Mouse (Mus musculus) midbrain, postnatal 0 days (tissue): Measurements from ENCODE around the gene Actr1a. TPM values are rescaled to one million over a fixed set of nuclear protein-coding genes. Genes with fewer than 3 reads are reported as not detected.

Experiments used
- ATAC-seq: fragments of 200-750 bp; cut with Nextera tagmentation; 2 replicates; pipeline ENCODE4 v1.8.0; 2017; ENCODE audit warnings: moderate number of reproducible peaks, mild to moderate bottlenecking, moderate TSS enrichment, moderate library complexity; ENCODE audit not compliant: low FRiP score
- DNase-seq: peaks from one replicate; pipeline ENCODE4 v3.0.0-alpha.2; 2015; ENCODE audit warnings: low spot score
- H3K27ac ChIP-seq: fragments of 300-500 bp; sonication (generic); 2 replicates; pipeline ENCODE4 v1.5.1; 2014; ENCODE audit warnings: low read depth, mild to moderate bottlenecking, low read length, mixed read lengths
- H3K27me3 ChIP-seq: fragments of 300-500 bp; sonication (generic); 2 replicates; pipeline ENCODE4 v1.6.1; 2014; ENCODE audit warnings: low read length, control low read depth, mixed read lengths; ENCODE audit not compliant: insufficient read depth
- H3K36me3 ChIP-seq: fragments of 300-500 bp; sonication (generic); 2 replicates; pipeline ENCODE4 v1.6.1; 2014; ENCODE audit warnings: low read length, control low read depth, mixed read lengths; ENCODE audit not compliant: insufficient read depth
- H3K4me1 ChIP-seq: fragments of 300-500 bp; sonication (generic); 2 replicates; pipeline ENCODE4 v1.6.1; 2014; ENCODE audit warnings: mild to moderate bottlenecking, control low read depth, antibody characterized with exemption, low read length, mixed read lengths; ENCODE audit not compliant: insufficient read depth
- H3K4me2 ChIP-seq: fragments of 300-500 bp; sonication (generic); 2 replicates; pipeline ENCODE4 v1.6.1; 2014; ENCODE audit warnings: low read depth, mild to moderate bottlenecking, low read length, mixed read lengths; ENCODE audit not compliant: poor library complexity, severe bottlenecking
- H3K4me3 ChIP-seq: fragments of 300-500 bp; sonication (generic); 2 replicates; pipeline ENCODE4 v1.5.1; 2014; ENCODE audit warnings: low read depth, mild to moderate bottlenecking, low read length, moderate library complexity
- H3K9ac ChIP-seq: fragments of 300-500 bp; sonication (generic); replicated peaks from 2 replicates; pipeline ENCODE4 v1.6.1; 2014; ENCODE audit warnings: mild to moderate bottlenecking, low read length, moderate library complexity, mixed read lengths; ENCODE audit not compliant: poor library complexity, severe bottlenecking
- H3K9me3 ChIP-seq: fragments of 300-500 bp; sonication (generic); 2 replicates; pipeline ENCODE4 v1.6.1; 2016; ENCODE audit warnings: low read length, control low read depth
- CTCF ChIP-seq: IDR thresholded peaks from 2 replicates; pipeline ENCODE4 v1.5.1; 2016; ENCODE audit warnings: antibody characterized with exemption, mild to moderate bottlenecking
- WGBS: fragments of 180-500 bp; shearing (Covaris S2); extraction: QIAGEN DNeasy Blood & Tissue Kit; methylation state at CpG from one replicate; pipeline ENCODE4 v1.1.7; 2014; 5-methylcytosine and 5-hydroxymethylcytosine counted together
- polyA plus RNA-seq: library from polyadenylated mRNA; unstranded; fragments of >200 nt; fragmentation: Nextera tagmentation; extraction: Ambion mirVana; gene quantifications from 2 replicates; pipeline ENCODE4 v1.2.1, GENCODE M21; 2015
- total RNA-seq: library from RNA; depleted of rRNA; stranded (reverse); fragments of >200 nt; gene quantifications from 2 replicates; pipeline ENCODE4 v1.2.3, GENCODE M21; 2014

The Actr1a gene
- total and polyA plus RNA-seq, 2 experiments from 2014 or later: 327 to 356 TPM

- DNase-seq (no peak), ATAC-seq (no peak)
- Histone ChIP-seq H3K4me3 (no peak overlapping the region), H3K36me3 (no peaks in the 10 kb centered on the region), H3K9ac (no peak overlapping the region), H3K4me2 (no peak overlapping the region), H3K27me3 (no peaks in the 10 kb centered on the region), H3K4me1 (peaks cover 5% of the 10 kb centered on the region; the same call in 1 of the 2 replicates), H3K9me3 (no peaks in the 10 kb centered on the region), H3K27ac (no peak overlapping the region)
- TF ChIP-seq CTCF: no peak
- WGBS: 58% methylated on average over 7 of the region's 7 CpGs
Measured at GRCm38 (mm10) chr19:46433712-46434111, 38.2 kb upstream of the Actr1a start.

DNA sequence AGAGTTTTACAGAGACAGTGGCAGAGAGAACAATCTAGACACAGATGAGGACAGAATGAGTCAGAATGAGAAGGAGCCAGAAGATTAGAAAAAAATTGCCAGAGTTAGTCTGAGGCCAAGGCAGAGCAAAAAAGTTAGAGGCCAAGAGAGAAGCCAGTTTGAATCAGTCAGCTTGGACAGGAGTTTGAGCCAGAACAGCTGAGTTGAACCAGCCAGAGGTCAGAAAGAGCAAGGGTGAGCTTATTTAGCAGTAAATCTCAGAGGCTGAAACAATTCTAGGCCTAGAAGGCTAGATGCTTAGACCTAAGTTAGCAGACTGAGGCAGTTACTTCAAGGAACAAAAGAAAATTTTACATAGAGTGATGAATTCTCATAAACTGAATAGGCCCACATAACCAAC is 33.7 kb upstream of the Actr1a start:
- Histone ChIP-seq H3K4me2 (no peak overlapping the region), H3K27ac (no peak overlapping the region), H3K4me1 (no peaks in the 10 kb centered on the region), H3K4me3 (no peak overlapping the region), H3K27me3 (no peaks in the 10 kb centered on the region), H3K36me3 (no peaks in the 10 kb centered on the region), H3K9ac (no peak overlapping the region), H3K9me3 (no peaks in the 10 kb centered on the region)
- no peak for ATAC-seq
- no peak for DNase-seq
- no peak for TF ChIP-seq CTCF

DNA sequence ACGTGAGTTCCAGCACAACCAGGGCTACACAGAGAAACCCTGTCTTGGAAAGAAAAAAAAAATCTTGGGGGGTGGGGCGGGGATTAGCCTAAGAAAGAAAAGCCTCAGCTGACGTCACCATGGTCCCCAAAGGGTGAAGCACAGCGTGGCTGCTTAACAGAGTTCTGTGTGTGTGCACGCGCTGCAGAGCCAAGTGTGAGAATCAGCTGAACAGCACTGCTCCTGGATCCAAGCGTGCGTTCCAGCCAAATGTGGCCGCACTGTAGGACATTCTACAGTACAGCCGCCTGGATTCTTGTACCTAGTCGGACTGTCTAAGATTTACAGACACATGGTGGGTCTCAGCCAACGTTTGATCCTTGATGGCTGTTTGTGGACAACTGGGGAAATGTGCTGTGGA is 30.9 kb upstream of the Actr1a start:
- WGBS: 53% methylated on average over 12 of the region's 12 CpGs
- Histone ChIP-seq H3K4me1 (no peaks in the 10 kb centered on the region), H3K9me3 (no peaks in the 10 kb centered on the region), H3K4me2 (no peak overlapping the region), H3K4me3 (no peak overlapping the region), H3K9ac (no peak overlapping the region), H3K36me3 (no peaks in the 10 kb centered on the region), H3K27me3 (no peaks in the 10 kb centered on the region), H3K27ac (no peak overlapping the region)
- ATAC-seq: no peak
- TF ChIP-seq CTCF: no peak
- peak; percentile 41 for DNase-seq

DNA sequence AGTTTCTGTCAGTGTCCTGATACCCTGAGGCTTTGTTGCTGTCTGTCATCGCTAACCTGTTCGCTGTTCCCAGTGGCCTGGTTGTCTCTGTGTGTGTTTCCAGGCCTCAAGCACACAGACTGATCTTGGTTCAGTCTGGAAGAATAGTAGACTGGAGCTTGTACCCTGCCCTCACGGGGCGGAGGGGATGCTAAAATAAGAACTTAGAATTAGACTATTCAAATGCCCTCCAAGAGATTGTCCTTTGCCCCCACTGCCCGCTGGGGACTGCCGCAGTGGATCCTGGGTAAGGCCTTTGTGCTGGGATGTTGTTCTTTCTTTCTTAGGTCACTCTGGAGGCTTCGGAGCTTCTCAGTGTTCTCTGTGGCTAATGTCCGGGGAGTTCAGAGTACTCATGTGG is 29.7 kb upstream of the Actr1a start:
- H3K9me3 ChIP-seq: no peaks in the 10 kb centered on the region
- no peak overlapping the region for H3K4me3 ChIP-seq
- H3K4me2 ChIP-seq: no peak overlapping the region
- DNase-seq: no peak
- no peak overlapping the region for H3K9ac ChIP-seq
- no peaks in the 10 kb centered on the region for H3K27me3 ChIP-seq
- WGBS: 86% methylated on average over 8 of the region's 8 CpGs
- H3K27ac ChIP-seq: no peak overlapping the region
- H3K36me3 ChIP-seq: no peaks in the 10 kb centered on the region
- no peaks in the 10 kb centered on the region for H3K4me1 ChIP-seq
- no peak for TF ChIP-seq CTCF
- ATAC-seq: no peak

GRCm38 (mm10) chr19:46422384-46423338 is 27.1 kb upstream of the Actr1a start:
- peak; percentile 85; the same call in 1 of the 2 replicates for ATAC-seq
- Histone ChIP-seq H3K27me3 (no peaks in the 10 kb centered on the region), H3K36me3 (no peaks in the 10 kb centered on the region), H3K4me1 (no peaks in the 10 kb centered on the region), H3K9me3 (no peaks in the 10 kb centered on the region), H3K4me2 (no peak overlapping the region), H3K4me3 (no peak overlapping the region), H3K27ac (no peak overlapping the region), H3K9ac (no peak overlapping the region)
- DNase-seq: peak; percentile 92
- WGBS: 37% methylated on average over 11 of the region's 11 CpGs
- TF ChIP-seq CTCF: no peak

DNA sequence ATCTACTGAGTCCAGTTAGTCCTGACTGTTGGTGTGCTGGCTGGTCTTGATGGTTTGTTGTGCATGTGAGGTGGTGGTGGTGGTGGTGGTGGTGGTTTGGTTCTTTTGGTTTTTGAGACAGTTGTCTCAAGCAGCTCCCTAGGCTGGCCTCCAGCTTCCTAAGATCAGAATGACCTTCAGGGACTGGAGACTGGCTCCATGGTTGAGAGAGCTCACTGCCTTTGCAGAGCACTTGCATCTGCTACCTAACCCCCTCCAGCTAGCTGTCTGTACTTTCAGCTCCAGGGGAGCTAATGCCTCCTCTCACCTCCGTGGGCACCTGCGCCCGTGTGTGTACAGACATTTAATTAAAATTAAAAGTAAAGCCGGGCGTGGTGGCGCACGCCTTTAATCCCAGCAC is 24.9 kb upstream of the Actr1a start:
- Histone ChIP-seq H3K4me3 (no peak overlapping the region), H3K4me2 (no peak overlapping the region), H3K4me1 (no peaks in the 10 kb centered on the region), H3K36me3 (no peaks in the 10 kb centered on the region), H3K9ac (no peak overlapping the region), H3K27ac (no peak overlapping the region), H3K27me3 (no peaks in the 10 kb centered on the region), H3K9me3 (no peaks in the 10 kb centered on the region)
- 94% methylated on average over 7 of the region's 7 CpGs for WGBS
- ATAC-seq: no peak
- TF ChIP-seq CTCF: no peak
- DNase-seq: no peak
